Mouse (Mus musculus) forebrain, embryonic 13.5 days (tissue): Measurements from ENCODE around the gene St5. TPM values are rescaled to one million over a fixed set of nuclear protein-coding genes. Genes with fewer than 3 reads are reported as not detected.

Experiments used
- ATAC-seq: fragments of 200-750 bp; cut with Nextera tagmentation; 2 replicates; pipeline ENCODE4 v1.8.0; 2017
- H3K27ac ChIP-seq: fragments of 300-500 bp; sonication (generic); 2 replicates; pipeline ENCODE4 v1.5.1; 2015; ENCODE audit warnings: inconsistent platforms, mild to moderate bottlenecking, moderate library complexity
- H3K27me3 ChIP-seq: fragments of 300-500 bp; sonication (generic); 2 replicates; pipeline ENCODE4 v1.6.1; 2015; ENCODE audit warnings: mild to moderate bottlenecking, inconsistent platforms
- H3K36me3 ChIP-seq: fragments of 300-500 bp; sonication (generic); 2 replicates; pipeline ENCODE4 v1.6.1; 2015; ENCODE audit warnings: mild to moderate bottlenecking, inconsistent platforms; ENCODE audit not compliant: poor library complexity, severe bottlenecking
- H3K4me1 ChIP-seq: fragments of 300-500 bp; sonication (generic); 2 replicates; pipeline ENCODE4 v1.6.1; 2015; ENCODE audit warnings: inconsistent platforms
- H3K4me2 ChIP-seq: fragments of 300-500 bp; sonication (generic); 2 replicates; pipeline ENCODE4 v1.6.1; 2015; ENCODE audit warnings: inconsistent platforms, mild to moderate bottlenecking, moderate library complexity
- H3K4me3 ChIP-seq: fragments of 300-500 bp; sonication (generic); 2 replicates; pipeline ENCODE4 v1.5.1; 2015; ENCODE audit warnings: mild to moderate bottlenecking, inconsistent platforms
- H3K9ac ChIP-seq: fragments of 300-500 bp; sonication (generic); 2 replicates; pipeline ENCODE4 v1.6.1; 2015; ENCODE audit warnings: mild to moderate bottlenecking, inconsistent platforms
- H3K9me3 ChIP-seq: fragments of 300-500 bp; sonication (generic); replicated peaks from 2 replicates; pipeline ENCODE4 v1.6.1; 2016; ENCODE audit warnings: inconsistent platforms
- WGBS: fragments of 180-500 bp; shearing (Covaris S2); methylation state at CpG from one replicate; pipeline ENCODE4 v1.1.7; 2015; 5-methylcytosine and 5-hydroxymethylcytosine counted together
- polyA plus RNA-seq: library from polyadenylated mRNA; unstranded; fragments of >200 nt; fragmentation: Nextera tagmentation; extraction: Ambion mirVana; gene quantifications from 2 replicates; pipeline ENCODE4 v1.2.1, GENCODE M21; 2015

Gene St5
- polyA plus RNA-seq, 1 experiment from 2014 or later = 12.0 TPM

- H3K4me2 ChIP-seq = no peak overlapping the region
- no peak overlapping the region for H3K4me3 ChIP-seq
- WGBS = 88% methylated on average over 2 of the region's 2 CpGs
- no peaks in the 10 kb centered on the region for H3K36me3 ChIP-seq
- no peaks in the 10 kb centered on the region for H3K27me3 ChIP-seq
- no peaks in the 10 kb centered on the region for H3K9me3 ChIP-seq
- no peak overlapping the region for H3K27ac ChIP-seq
- H3K9ac ChIP-seq = no peak overlapping the region
- H3K4me1 ChIP-seq = peaks cover 5% of the 10 kb centered on the region; the same call in 1 of the 2 replicates
- ATAC-seq = no peak
These were observed 44.1 kb downstream of the St5 start for GRCm38 (mm10) chr7:109659278-109659677.

- H3K4me2 ChIP-seq = no peak overlapping the region
- 71% methylated on average over 6 of the region's 6 CpGs for WGBS
- no peaks in the 10 kb centered on the region for H3K36me3 ChIP-seq
- no peaks in the 10 kb centered on the region for H3K27me3 ChIP-seq
- H3K9me3 ChIP-seq = no peaks in the 10 kb centered on the region
- no peak for ATAC-seq
- H3K4me1 ChIP-seq = peaks cover 5% of the 10 kb centered on the region; the same call in 1 of the 2 replicates
- H3K9ac ChIP-seq = no peak overlapping the region
- H3K4me3 ChIP-seq = no peak overlapping the region
- no peak overlapping the region for H3K27ac ChIP-seq
These were observed 45.5 kb downstream of the St5 start for GRCm38 (mm10) chr7:109657884-109658283.

- no peak overlapping the region for H3K27ac ChIP-seq
- no peak overlapping the region for H3K9ac ChIP-seq
- H3K9me3 ChIP-seq = no peaks in the 10 kb centered on the region
- ATAC-seq = no peak
- 83% methylated on average over 5 of the region's 5 CpGs for WGBS
- no peak overlapping the region for H3K4me2 ChIP-seq
- no peak overlapping the region for H3K4me3 ChIP-seq
- H3K27me3 ChIP-seq = no peaks in the 10 kb centered on the region
- H3K36me3 ChIP-seq = no peaks in the 10 kb centered on the region
- H3K4me1 ChIP-seq = no peaks in the 10 kb centered on the region
These were observed 48.5 kb downstream of the St5 start for GRCm38 (mm10) chr7:109654871-109655270.

- H3K4me3 ChIP-seq = no peak overlapping the region
- WGBS = 73% methylated on average over 10 of the region's 10 CpGs
- no peak overlapping the region for H3K4me2 ChIP-seq
- H3K9ac ChIP-seq = no peak overlapping the region
- no peak for ATAC-seq
- H3K27me3 ChIP-seq = no peaks in the 10 kb centered on the region
- no peak overlapping the region for H3K27ac ChIP-seq
- H3K4me1 ChIP-seq = no peaks in the 10 kb centered on the region
- H3K36me3 ChIP-seq = no peaks in the 10 kb centered on the region
- H3K9me3 ChIP-seq = no peaks in the 10 kb centered on the region
These were observed 54.4 kb downstream of the St5 start for GRCm38 (mm10) chr7:109648812-109649594.

GRCm38 (mm10) chr7:109646574-109646973 is 56.8 kb downstream of the St5 start:
- H3K9me3 ChIP-seq = no peaks in the 10 kb centered on the region
- no peak overlapping the region for H3K27ac ChIP-seq
- 0 out of 2 replicates have a peak, but pooled peaks cover 1% of the 10 kb centered on the region for H3K4me1 ChIP-seq
- no peaks in the 10 kb centered on the region for H3K36me3 ChIP-seq
- 77% methylated on average over 3 of the region's 3 CpGs for WGBS
- no peak overlapping the region for H3K4me2 ChIP-seq
- no peak for ATAC-seq
- no peak overlapping the region for H3K9ac ChIP-seq
- H3K4me3 ChIP-seq = no peak overlapping the region
- H3K27me3 ChIP-seq = no peaks in the 10 kb centered on the region

DNA sequence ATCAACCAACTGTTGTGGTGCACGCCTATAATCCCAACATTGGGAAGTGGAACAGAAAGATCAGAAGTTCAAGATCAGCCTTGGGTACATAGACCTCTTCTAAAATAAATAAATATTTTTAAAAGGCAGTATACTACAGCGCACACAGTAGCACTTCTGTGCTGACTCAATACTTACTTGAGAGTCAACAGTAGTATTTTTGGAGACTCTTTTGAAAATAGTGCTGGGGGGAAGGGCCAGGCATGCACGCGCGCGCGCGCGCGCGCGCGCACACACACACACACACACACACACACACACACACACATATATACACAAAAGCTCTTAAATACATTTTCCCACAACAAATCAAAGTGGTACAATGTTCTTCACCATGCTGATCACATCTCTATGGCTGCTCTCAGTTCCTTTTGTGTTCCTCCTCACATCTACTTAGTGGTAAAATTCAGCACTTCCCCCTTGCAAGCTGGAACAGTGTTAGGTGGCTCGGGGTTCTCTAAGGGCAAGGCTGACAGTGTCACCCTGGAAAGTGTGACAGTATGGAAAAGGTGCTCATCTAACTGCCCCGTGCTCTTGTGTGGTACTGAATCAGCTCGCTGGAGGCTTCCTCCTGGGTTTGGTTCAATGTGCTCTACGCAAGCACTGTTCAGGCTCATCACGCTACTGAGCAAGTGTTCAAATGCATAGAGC is 60.0 kb downstream of the St5 start:
- H3K4me1 ChIP-seq = 0 out of 2 replicates have a peak, but pooled peaks cover 4% of the 10 kb centered on the region
- H3K27me3 ChIP-seq = no peaks in the 10 kb centered on the region
- 96% methylated on average over 18 of the region's 18 CpGs for WGBS
- no peaks in the 10 kb centered on the region for H3K36me3 ChIP-seq
- H3K9ac ChIP-seq = no peak overlapping the region
- H3K4me2 ChIP-seq = no peak overlapping the region
- no peak for ATAC-seq
- no peak overlapping the region for H3K27ac ChIP-seq
- H3K9me3 ChIP-seq = no peaks in the 10 kb centered on the region
- H3K4me3 ChIP-seq = no peak overlapping the region

- H3K36me3 ChIP-seq = no peaks in the 10 kb centered on the region
- no peak for ATAC-seq
- WGBS = 66% methylated on average over 1 of the region's 1 CpGs
- H3K4me3 ChIP-seq = no peak overlapping the region
- no peak overlapping the region for H3K9ac ChIP-seq
- no peaks in the 10 kb centered on the region for H3K9me3 ChIP-seq
- H3K27ac ChIP-seq = no peak overlapping the region
- H3K4me1 ChIP-seq = 0 out of 2 replicates have a peak, but pooled peaks cover 4% of the 10 kb centered on the region
- H3K4me2 ChIP-seq = no peak overlapping the region
- no peaks in the 10 kb centered on the region for H3K27me3 ChIP-seq
These were observed 61.4 kb downstream of the St5 start for GRCm38 (mm10) chr7:109641963-109642362.

DNA sequence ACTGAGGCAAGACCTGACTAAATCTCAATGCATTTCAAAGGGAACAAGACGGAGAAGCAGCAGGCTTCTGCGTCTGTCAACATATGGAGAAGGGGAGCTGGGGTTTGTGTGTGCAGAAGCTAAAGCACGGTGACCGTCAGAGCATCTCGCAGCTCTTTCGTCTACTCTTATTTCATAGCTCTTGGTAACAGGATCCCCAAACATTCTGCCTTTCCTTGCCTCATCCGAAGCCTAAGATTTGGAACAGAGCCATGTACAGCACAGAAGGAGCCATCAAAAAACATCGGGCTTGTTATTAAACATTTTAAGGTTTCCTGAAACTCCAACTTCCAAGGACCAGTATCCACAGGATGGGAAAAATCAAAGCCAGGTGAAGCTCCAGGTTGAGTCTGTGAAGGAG is 62.3 kb downstream of the St5 start:
- H3K27ac ChIP-seq = no peak overlapping the region
- no peak overlapping the region for H3K9ac ChIP-seq
- 0 out of 2 replicates have a peak, but pooled peaks cover 4% of the 10 kb centered on the region for H3K4me1 ChIP-seq
- no peaks in the 10 kb centered on the region for H3K27me3 ChIP-seq
- 82% methylated on average over 8 of the region's 8 CpGs for WGBS
- no peaks in the 10 kb centered on the region for H3K36me3 ChIP-seq
- H3K9me3 ChIP-seq = no peaks in the 10 kb centered on the region
- H3K4me3 ChIP-seq = no peak overlapping the region
- no peak for ATAC-seq
- no peak overlapping the region for H3K4me2 ChIP-seq

DNA sequence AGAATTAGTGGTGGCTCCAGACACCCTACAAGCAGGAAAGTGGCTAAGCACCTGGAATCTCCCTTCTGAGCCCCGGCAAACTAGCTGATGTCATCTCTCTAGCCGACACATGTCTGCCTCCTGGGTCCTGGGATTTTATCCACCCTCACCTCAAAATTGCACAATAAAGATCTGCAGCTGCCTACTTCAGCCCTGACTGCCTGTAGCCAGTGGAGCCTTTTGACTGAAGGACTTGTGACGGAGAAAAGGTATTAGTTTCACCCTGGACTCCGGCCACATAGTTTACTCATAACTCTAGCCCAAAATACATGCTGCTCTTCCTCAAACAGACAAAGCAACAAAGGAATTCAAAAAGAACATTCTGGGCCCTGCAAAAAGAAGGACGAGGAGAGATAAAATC is 66.0 kb downstream of the St5 start:
- Histone ChIP-seq H3K4me2 (no peak overlapping the region), H3K36me3 (no peaks in the 10 kb centered on the region), H3K27ac (no peak overlapping the region), H3K4me1 (0 out of 2 replicates have a peak, but pooled peaks cover 4% of the 10 kb centered on the region), H3K9me3 (no peaks in the 10 kb centered on the region), H3K4me3 (no peak overlapping the region), H3K9ac (no peak overlapping the region), H3K27me3 (no peaks in the 10 kb centered on the region)
- 76% methylated on average over 5 of the region's 5 CpGs for WGBS
- ATAC-seq = no peak

GRCm38 (mm10) chr7:109636086-109636792 is 67.2 kb downstream of the St5 start:
- no peak for ATAC-seq
- H3K27ac ChIP-seq = no peak overlapping the region
- 94% methylated on average over 8 of the region's 8 CpGs for WGBS
- no peaks in the 10 kb centered on the region for H3K9me3 ChIP-seq
- no peaks in the 10 kb centered on the region for H3K27me3 ChIP-seq
- H3K36me3 ChIP-seq = no peaks in the 10 kb centered on the region
- no peak overlapping the region for H3K4me2 ChIP-seq
- no peaks in the 10 kb centered on the region for H3K4me1 ChIP-seq
- no peak overlapping the region for H3K9ac ChIP-seq
- no peak overlapping the region for H3K4me3 ChIP-seq

- no peak overlapping the region for H3K4me2 ChIP-seq
These were observed 69.9 kb downstream of the St5 start for GRCm38 (mm10) chr7:109633404-109634085.

More at GRCm38 (mm10) chr7:109633404-109634085, 69.9 kb downstream of the St5 start:
- 91% methylated on average over 15 of the region's 15 CpGs for WGBS
- H3K4me1 ChIP-seq = no peaks in the 10 kb centered on the region
- no peak overlapping the region for H3K9ac ChIP-seq
- H3K9me3 ChIP-seq = no peaks in the 10 kb centered on the region
- no peak for ATAC-seq
- no peak overlapping the region for H3K27ac ChIP-seq
- no peak overlapping the region for H3K4me3 ChIP-seq
- H3K36me3 ChIP-seq = no peaks in the 10 kb centered on the region
- no peaks in the 10 kb centered on the region for H3K27me3 ChIP-seq
